Mouse (Mus musculus) liver, embryonic 14.5 days (tissue): ENCODE results near the gene Gm20662. TPM values are rescaled to one million over a fixed set of nuclear protein-coding genes. Genes with fewer than 3 reads are reported as not detected.

Experiments used
- ATAC-seq: fragments of 200-750 bp; cut with Nextera tagmentation; 2 replicates; pipeline ENCODE4 v1.8.0; 2017; ENCODE audit warnings: moderate number of reproducible peaks, mild to moderate bottlenecking, moderate library complexity; ENCODE audit not compliant: insufficient read depth
- DNase-seq, 3 experiments: peaks; one replicate each; pipeline ENCODE4 v3.0.0-alpha.2; 2012 to 2013; ENCODE audit warnings: low read depth in 3 of 3, low spot score in 3 of 3
- H3K27ac ChIP-seq: fragments of 300-500 bp; sonication (generic); 2 replicates; pipeline ENCODE4 v1.5.1; 2014; ENCODE audit warnings: moderate library complexity, mild to moderate bottlenecking, control low read depth, inconsistent platforms
- H3K27me3 ChIP-seq: fragments of 300-500 bp; sonication (generic); 2 replicates; pipeline ENCODE4 v1.6.1; 2014; ENCODE audit warnings: mild to moderate bottlenecking, low read length, moderate library complexity; ENCODE audit not compliant: control insufficient read depth, insufficient read depth
- H3K36me3 ChIP-seq: fragments of 300-500 bp; sonication (generic); replicated peaks from 2 replicates; pipeline ENCODE4 v1.6.1; 2014; ENCODE audit warnings: low read depth; ENCODE audit not compliant: control insufficient read depth, insufficient read depth
- H3K4me1 ChIP-seq, 2 experiments: fragments of 200-500 bp in 1 of 2; fragments of 300-500 bp in 1 of 2; sonication (generic) in 1 of 2; replicated peaks; 2 replicates each; pipeline ENCODE4 v1.6.1; 2012 to 2014; ENCODE audit warnings: antibody characterized with exemption in 1 of 2, inconsistent platforms in 1 of 2, low read length in 1 of 2; ENCODE audit not compliant: control insufficient read depth in 2 of 2, insufficient read depth in 2 of 2
- H3K4me2 ChIP-seq: fragments of 300-500 bp; sonication (generic); 2 replicates; pipeline ENCODE4 v1.6.1; 2014; ENCODE audit warnings: low read depth, mild to moderate bottlenecking, control low read depth, moderate library complexity
- H3K4me3 ChIP-seq, 2 experiments: fragments of 200-500 bp in 1 of 2; fragments of 300-500 bp in 1 of 2; sonication (generic) in 1 of 2; 2 replicates each; pipeline ENCODE4 v1.5.1; 2012 to 2014; ENCODE audit warnings: low read depth in 2 of 2, low read length in 2 of 2, mild to moderate bottlenecking in 2 of 2, control low read depth in 1 of 2, inconsistent platforms in 1 of 2, moderate library complexity in 1 of 2; ENCODE audit not compliant: insufficient read depth in 1 of 2
- H3K9ac ChIP-seq: fragments of 300-500 bp; sonication (generic); replicated peaks from 2 replicates; pipeline ENCODE4 v1.6.1; 2014; ENCODE audit warnings: mild to moderate bottlenecking, control low read depth, moderate library complexity
- H3K9me3 ChIP-seq: fragments of 300-500 bp; sonication (generic); 2 replicates; pipeline ENCODE4 v1.6.1; 2016; ENCODE audit warnings: low read length, mixed read lengths; ENCODE audit not compliant: control insufficient read depth
- CTCF ChIP-seq: IDR thresholded peaks from 2 replicates; pipeline ENCODE4 v1.5.1; 2016; ENCODE audit warnings: antibody characterized with exemption, low read depth, control low read depth
- EP300 ChIP-seq: IDR thresholded peaks from 2 replicates; pipeline ENCODE4 v1.6.1; 2016; ENCODE audit warnings: antibody characterized with exemption, low read depth
- WGBS: fragments of 180-500 bp; shearing (Covaris S2); extraction: QIAGEN DNeasy Blood & Tissue Kit; methylation state at CpG from one replicate; pipeline ENCODE4 v1.1.7; 2014; ENCODE audit not compliant: insufficient replicate concordance; 5-methylcytosine and 5-hydroxymethylcytosine counted together
- polyA plus RNA-seq, 2 experiments: library from polyadenylated mRNA; depleted of rRNA in 1 of 2; stranded (reverse) in 1 of 2; unstranded in 1 of 2; fragments of >200 nt; fragmentation: Nextera tagmentation in 1 of 2; extraction: Ambion mirVana in 1 of 2; gene quantifications; 2 replicates each; pipeline versions ENCODE4 v1.2.1 to v1.2.3; 2012 to 2014

The Gm20662 gene
- polyA plus RNA-seq, 2 experiments: 0.95 TPM; not detected in 1

DNA sequence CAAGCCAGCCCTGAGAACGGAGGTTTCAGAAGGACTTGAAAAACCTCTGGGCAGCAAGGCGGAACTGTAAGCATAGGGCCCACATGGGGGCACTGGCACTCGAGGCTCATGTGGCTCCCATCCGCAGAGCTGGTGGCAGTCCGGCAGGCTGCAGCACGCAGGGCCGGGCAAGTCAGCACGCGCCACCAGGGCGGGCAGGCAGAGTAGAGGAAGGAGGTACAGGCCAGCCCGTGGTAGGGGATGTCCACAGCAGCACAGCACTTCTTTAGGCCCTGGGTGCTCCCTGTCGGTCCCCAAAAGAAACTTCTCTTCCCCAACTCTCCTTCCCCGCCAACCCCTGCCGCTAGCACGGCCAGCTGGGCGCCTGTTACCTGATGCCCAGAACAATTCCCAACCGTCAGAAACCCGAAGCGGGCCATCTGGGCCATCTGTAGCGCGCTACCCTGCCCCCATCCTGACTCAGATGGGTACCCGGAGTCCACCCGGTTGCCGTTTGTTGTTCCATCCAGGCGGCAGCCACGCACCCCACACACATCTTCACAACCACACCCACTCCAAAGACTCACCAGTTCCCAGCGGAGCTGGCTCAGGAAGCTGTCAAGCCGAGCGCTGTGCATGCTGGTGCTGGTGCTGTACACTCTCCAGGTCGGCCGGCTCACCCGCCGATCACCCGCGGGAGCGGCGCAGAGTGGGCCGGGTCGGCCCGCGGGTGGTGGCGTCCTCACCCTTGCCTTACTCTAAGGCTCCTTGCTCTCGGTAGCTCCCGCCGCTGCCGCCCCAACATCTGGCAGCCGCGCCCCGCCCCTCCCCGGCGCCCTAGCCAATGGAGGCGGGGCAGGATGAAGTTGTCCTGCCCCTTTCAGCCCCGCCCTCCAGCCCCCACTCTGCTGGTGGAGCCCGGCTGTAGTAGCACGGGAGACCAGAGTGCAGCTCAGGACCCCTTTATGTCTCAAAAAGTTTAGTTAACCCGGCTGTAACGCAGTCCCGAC, 10.7 kb upstream of the Gm20662 start, which contains the start of gene Inka1:
Inka1 (minus strand) TSS at position 749 of the 989 bp plus-strand sequence.
- TF ChIP-seq EP300 (peak; percentile 43; the same call in 1 of the 2 replicates), CTCF (peak; percentile 50)
- peak; percentile 82 to 88 (median 83) for DNase-seq
- Histone ChIP-seq H3K4me3 (peak within 1 kb of the TSS; percentile 84 to 86), H3K9me3 (no peaks in the 10 kb centered on the region), H3K27ac (peak within 1 kb of the TSS; percentile 96), H3K4me2 (peak within 1 kb of the TSS; percentile 92), H3K4me1 (peaks cover 43 to 50% of the 10 kb centered on the region in 2 experiments), H3K9ac (peak within 1 kb of the TSS; percentile 86), H3K36me3 (peaks cover 38% of the 10 kb centered on the region), H3K27me3 (no peaks in the 10 kb centered on the region; the same call in 1 of the 2 replicates)
- WGBS: under 1% methylated on average over 58 of the region's 58 CpGs
- peak; percentile 75 for ATAC-seq

DNA sequence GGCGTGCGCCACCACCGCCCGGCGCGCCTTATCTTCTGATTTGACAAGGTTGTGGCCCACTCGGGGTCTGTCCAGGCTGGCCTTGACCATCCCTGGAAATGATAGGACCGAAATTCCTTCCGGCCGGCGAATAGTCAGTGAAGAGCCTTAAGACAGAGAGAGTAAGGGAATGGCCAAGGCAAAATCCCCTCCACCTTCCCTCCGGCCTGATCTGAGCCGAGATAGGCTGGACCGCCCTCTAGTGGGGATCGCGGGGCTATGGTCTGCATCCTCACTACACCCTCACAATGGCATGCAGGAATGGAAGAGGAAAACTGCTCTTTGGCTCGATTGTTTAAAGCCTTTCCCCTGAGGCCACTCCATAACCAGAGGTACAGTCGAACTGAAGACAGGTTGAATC, 9.8 kb upstream of the Gm20662 start:
- no peak overlapping the region; the same call in none of the 2 replicates for H3K9ac ChIP-seq

DNA sequence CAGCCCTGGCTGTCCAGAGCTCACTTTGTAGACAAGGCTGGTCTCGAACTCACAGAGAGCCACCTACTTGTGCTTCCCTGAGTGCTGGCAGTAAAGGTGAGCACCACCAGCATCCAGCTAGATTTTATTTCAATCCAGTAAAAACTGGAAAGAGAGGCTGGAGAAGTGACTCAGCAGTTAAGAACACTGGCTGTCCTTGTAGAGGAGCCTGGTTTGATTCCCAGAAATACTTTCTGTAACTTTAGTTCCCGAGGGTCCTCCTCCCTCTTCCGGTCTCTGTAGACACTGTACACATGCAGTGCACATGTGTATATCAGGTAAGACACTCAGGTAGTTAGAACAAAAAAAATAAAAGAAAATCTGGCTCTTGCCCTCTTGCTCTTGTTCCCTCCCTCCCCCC, 8.2 kb upstream of the Gm20662 start:
- Histone ChIP-seq H3K4me2 (no peak overlapping the region), H3K4me1 (peaks cover 21 to 26% of the 10 kb centered on the region in 2 experiments), H3K9me3 (no peaks in the 10 kb centered on the region), H3K36me3 (peaks cover 19% of the 10 kb centered on the region), H3K27me3 (no peaks in the 10 kb centered on the region; the same call in 1 of the 2 replicates), H3K4me3 (no peak overlapping the region), H3K9ac (no peak overlapping the region), H3K27ac (no peak overlapping the region)
- ATAC-seq (no peak), DNase-seq (no peak)
- WGBS: 60% methylated on average over 3 of the region's 3 CpGs
- no peak for TF ChIP-seq EP300
- TF ChIP-seq CTCF: no peak

More for the DNA sequence above, 9.8 kb upstream of the Gm20662 start:
- WGBS: under 1% methylated on average over 18 of the region's 18 CpGs
- Histone ChIP-seq H3K27me3 (no peaks in the 10 kb centered on the region; the same call in 1 of the 2 replicates), H3K4me1 (peaks cover 34 to 40% of the 10 kb centered on the region in 2 experiments), H3K9me3 (no peaks in the 10 kb centered on the region), H3K4me3 (peak overlapping the region; percentile 84 to 86), H3K36me3 (peaks cover 29% of the 10 kb centered on the region), H3K27ac (peak overlapping the region; percentile 62; the same call in 1 of the 2 replicates), H3K4me2 (peak overlapping the region; percentile 92)
- ATAC-seq (peak; percentile 14; the same call in 1 of the 2 replicates), DNase-seq (peak in 2 of 3 experiments; percentile 64 to 70)
- peak; percentile 96 for TF ChIP-seq CTCF
- TF ChIP-seq EP300: no peak

DNA sequence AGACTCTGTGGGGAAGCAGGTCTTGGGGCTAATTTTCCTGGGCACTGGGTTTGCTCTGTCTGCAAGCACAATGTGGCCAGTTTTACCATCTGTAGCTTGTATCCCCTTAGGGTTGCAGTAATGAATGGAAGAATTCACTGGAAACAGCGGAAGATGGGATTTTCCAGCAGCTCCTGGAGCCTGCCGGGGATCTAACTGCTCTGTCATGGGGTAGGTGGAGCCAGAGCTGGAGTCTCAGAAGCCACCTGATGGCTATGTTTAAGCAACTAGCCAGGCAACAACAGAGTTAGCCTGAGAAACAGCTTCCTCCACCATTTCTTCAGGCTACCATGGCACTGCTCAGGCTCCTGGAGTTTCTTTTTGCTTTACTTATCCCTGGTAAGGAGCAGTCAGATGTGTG, 4.0 kb upstream of the Gm20662 start, which contains the start of gene Cdhr4:
Cdhr4 (plus strand) TSS at position 301 of the 400 bp plus-strand sequence.
- no peaks in the 10 kb centered on the region; the same call in 1 of the 2 replicates for H3K27me3 ChIP-seq
- no peaks in the 10 kb centered on the region for H3K9me3 ChIP-seq
- DNase-seq (no peak), ATAC-seq (no peak)
- H3K9ac ChIP-seq: no peak within 1 kb of the TSS
- 82% methylated on average over 2 of the region's 2 CpGs for WGBS
- no peak within 1 kb of the TSS for H3K4me2 ChIP-seq
- H3K4me1 ChIP-seq: peaks cover 0 to 3% of the 10 kb centered on the region in 2 experiments; a peak in 2 of 4 replicates
- TF ChIP-seq CTCF (no peak), EP300 (no peak)
- H3K4me3 ChIP-seq: no peak within 1 kb of the TSS
- H3K36me3 ChIP-seq: no peaks in the 10 kb centered on the region
- H3K27ac ChIP-seq: no peak within 1 kb of the TSS
